Mouse (Mus musculus) liver, embryonic 12.5 days (tissue): ENCODE data around the gene Col17a1. TPM values are rescaled to one million over a fixed set of nuclear protein-coding genes. Genes with fewer than 3 reads are reported as not detected.

Source experiments
- ATAC-seq: fragments of 200-750 bp; cut with Nextera tagmentation; 2 replicates; pipeline ENCODE4 v1.8.0; 2017; ENCODE audit warnings: moderate number of reproducible peaks, mild to moderate bottlenecking, moderate library complexity
- H3K27ac ChIP-seq: fragments of 300-500 bp; sonication (generic); 2 replicates; pipeline ENCODE4 v1.5.1; 2016; ENCODE audit warnings: mild to moderate bottlenecking
- H3K27me3 ChIP-seq: fragments of 300-500 bp; sonication (generic); replicated peaks from 2 replicates; pipeline ENCODE4 v1.6.1; 2016; ENCODE audit warnings: mild to moderate bottlenecking, moderate library complexity
- H3K36me3 ChIP-seq: fragments of 300-500 bp; sonication (generic); 2 replicates; pipeline ENCODE4 v1.6.1; 2016; ENCODE audit warnings: mild to moderate bottlenecking, moderate library complexity
- H3K4me1 ChIP-seq: fragments of 300-500 bp; sonication (generic); 2 replicates; pipeline ENCODE4 v1.6.1; 2016
- H3K4me2 ChIP-seq: fragments of 300-500 bp; sonication (generic); 2 replicates; pipeline ENCODE4 v1.6.1; 2016; ENCODE audit warnings: mild to moderate bottlenecking, moderate library complexity
- H3K4me3 ChIP-seq: fragments of 300-500 bp; sonication (generic); 2 replicates; pipeline ENCODE4 v1.5.1; 2016; ENCODE audit warnings: mild to moderate bottlenecking, moderate library complexity
- H3K9ac ChIP-seq: fragments of 300-500 bp; sonication (generic); 2 replicates; pipeline ENCODE4 v1.6.1; 2016; ENCODE audit warnings: mild to moderate bottlenecking, moderate library complexity
- H3K9me3 ChIP-seq: fragments of 300-500 bp; sonication (generic); replicated peaks from 2 replicates; pipeline ENCODE4 v1.6.1; 2016; ENCODE audit warnings: mild to moderate bottlenecking, moderate library complexity
- WGBS: fragments of 180-500 bp; shearing (Covaris S2); methylation state at CpG from one replicate; pipeline ENCODE4 v1.1.7; 2016; ENCODE audit not compliant: insufficient replicate concordance; 5-methylcytosine and 5-hydroxymethylcytosine counted together
- polyA plus RNA-seq: library from polyadenylated mRNA; unstranded; fragments of >200 nt; fragmentation: Nextera tagmentation; extraction: Ambion mirVana; gene quantifications from 2 replicates; pipeline ENCODE4 v1.2.1, GENCODE M21; 2016

Gene Col17a1
- polyA plus RNA-seq, 1 experiment from 2014 or later: 0.37 TPM

DNA sequence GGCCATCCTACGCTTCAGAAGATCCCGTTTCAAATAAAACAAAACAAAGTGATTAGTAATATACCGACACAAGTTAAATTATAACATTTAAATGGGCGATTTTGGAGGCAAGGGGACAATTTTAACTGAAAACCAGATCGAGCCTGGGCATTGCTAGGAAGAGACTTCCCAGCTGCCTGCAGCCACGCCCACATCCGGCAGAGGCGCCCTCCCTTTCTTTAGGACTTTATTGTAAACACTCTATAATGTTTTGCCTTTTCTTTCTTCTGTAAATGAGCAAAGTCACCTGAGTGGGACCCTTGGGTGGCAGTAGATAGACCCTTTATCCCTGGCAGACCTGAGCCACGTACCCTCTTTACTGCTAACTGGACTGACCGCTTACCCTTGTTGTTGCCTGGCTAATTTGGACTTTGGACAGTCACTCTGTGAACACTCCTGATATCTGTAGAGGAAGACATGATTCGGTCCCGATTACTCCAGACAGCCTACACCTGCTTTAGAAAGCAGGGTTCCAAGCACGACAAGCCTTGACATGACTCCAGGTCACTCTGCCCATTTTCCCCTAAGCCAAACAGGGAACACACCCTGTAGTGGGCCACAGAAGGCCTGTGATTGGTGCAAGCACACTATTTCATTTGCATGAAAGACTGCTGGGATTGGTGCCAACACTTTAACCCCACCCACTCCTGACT lies 13.3 kb upstream of the Col17a1 start:
- WGBS: 61% methylated on average over 13 of the region's 13 CpGs
- H3K27ac ChIP-seq: no peak overlapping the region
- H3K9me3 ChIP-seq: no peaks in the 10 kb centered on the region
- no peak overlapping the region for H3K4me2 ChIP-seq
- no peak overlapping the region for H3K9ac ChIP-seq
- no peaks in the 10 kb centered on the region for H3K4me1 ChIP-seq
- H3K36me3 ChIP-seq: no peaks in the 10 kb centered on the region
- no peaks in the 10 kb centered on the region for H3K27me3 ChIP-seq
- no peak overlapping the region for H3K4me3 ChIP-seq
- no peak for ATAC-seq

DNA sequence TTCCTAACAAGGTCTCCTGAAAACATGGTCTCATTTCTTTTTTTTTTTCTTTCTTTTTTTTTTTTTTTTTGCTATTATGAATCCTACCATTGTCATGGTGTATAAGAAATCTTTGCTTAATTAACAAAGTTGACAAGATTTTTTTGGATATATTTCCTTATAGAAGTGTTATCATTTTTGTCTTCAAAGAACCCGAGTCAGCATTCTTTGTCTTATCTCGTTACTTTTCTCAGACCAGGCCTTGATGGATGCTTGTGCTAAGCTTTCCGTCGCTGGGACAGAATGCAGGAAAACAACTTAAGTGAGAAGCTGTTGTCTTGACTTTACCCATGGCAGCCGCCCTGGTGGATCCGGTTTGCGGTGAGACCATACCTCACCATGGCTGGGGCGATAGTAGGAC lies 8.6 kb upstream of the Col17a1 start:
- 68% methylated on average over 8 of the region's 8 CpGs for WGBS

DNA sequence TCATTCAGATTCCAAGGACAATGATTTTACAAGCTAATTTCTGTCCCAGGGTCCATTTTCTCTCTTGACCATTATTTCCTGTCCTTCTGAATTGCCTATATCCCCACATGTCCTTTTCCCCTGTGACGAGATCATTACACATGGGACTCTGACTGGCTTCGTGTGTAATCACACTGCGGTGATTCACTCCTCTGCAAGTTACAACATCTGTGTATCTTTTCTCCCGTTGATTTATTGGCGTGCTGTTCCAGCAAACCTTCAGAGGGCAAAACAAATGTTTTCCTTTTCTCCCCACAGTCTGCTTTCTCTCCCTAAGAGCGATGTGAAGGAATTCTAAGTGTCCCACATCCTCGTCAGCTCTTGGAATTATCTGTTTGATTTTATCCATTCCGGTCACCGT lies 7.8 kb upstream of the Col17a1 start:
- no peak overlapping the region for H3K9ac ChIP-seq
- H3K4me2 ChIP-seq: no peak overlapping the region
- no peaks in the 10 kb centered on the region for H3K27me3 ChIP-seq
- no peaks in the 10 kb centered on the region for H3K36me3 ChIP-seq
- ATAC-seq: no peak
- H3K9me3 ChIP-seq: no peaks in the 10 kb centered on the region
- no peaks in the 10 kb centered on the region for H3K4me1 ChIP-seq
- WGBS: 69% methylated on average over 9 of the region's 9 CpGs
- H3K4me3 ChIP-seq: no peak overlapping the region
- H3K27ac ChIP-seq: no peak overlapping the region

More for the DNA sequence above, 8.6 kb upstream of the Col17a1 start:
- Histone ChIP-seq H3K4me1 (no peaks in the 10 kb centered on the region), H3K9ac (no peak overlapping the region), H3K27ac (no peak overlapping the region), H3K27me3 (no peaks in the 10 kb centered on the region), H3K36me3 (no peaks in the 10 kb centered on the region), H3K9me3 (no peaks in the 10 kb centered on the region), H3K4me2 (no peak overlapping the region), H3K4me3 (no peak overlapping the region)
- no peak for ATAC-seq

DNA sequence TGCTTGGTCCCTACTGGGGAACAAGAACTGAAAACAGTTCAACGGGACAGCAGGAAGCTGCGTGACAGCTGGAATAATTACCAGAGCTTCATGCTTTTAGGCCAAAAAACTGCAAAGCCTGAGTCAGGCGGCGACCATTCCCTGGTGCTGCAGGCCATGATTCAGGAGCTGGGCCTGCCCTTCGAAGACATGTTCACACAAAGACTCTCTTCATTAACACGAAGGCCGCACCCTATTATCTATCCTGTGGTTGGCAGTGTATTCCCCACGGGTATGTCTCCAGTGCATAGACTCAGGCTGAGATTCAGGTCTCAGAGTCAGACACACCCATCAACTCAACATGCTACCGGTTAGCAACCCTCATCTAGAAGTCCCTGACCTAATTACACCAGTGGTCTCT lies 6.4 kb upstream of the Col17a1 start:
- no peak overlapping the region for H3K9ac ChIP-seq
- H3K36me3 ChIP-seq: no peaks in the 10 kb centered on the region
- H3K4me1 ChIP-seq: no peaks in the 10 kb centered on the region
- H3K27ac ChIP-seq: no peak overlapping the region
- H3K4me3 ChIP-seq: no peak overlapping the region
- H3K27me3 ChIP-seq: no peaks in the 10 kb centered on the region
- no peak overlapping the region for H3K4me2 ChIP-seq
- no peaks in the 10 kb centered on the region for H3K9me3 ChIP-seq
- no peak for ATAC-seq
- WGBS: 59% methylated on average over 9 of the region's 9 CpGs

DNA sequence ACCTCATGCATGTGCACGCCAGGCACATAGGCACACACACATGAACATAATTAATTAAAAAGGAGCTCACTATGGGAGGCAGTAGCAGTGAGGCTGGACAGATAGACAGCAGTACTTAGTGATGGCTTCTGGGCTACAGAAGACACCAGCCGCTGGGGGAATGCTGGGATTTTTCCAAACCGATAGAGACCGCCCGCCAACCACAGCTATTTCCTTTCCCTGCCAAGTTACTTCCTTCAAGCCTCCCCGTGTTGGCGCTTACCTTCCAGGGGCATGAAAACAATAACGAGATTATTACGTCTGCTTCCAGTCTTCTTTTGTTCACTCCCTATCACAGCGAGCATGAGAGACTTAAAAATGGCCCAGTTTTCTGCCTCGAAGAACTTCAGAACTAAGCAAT lies 5.2 kb upstream of the Col17a1 start:
- WGBS: 44% methylated on average over 11 of the region's 11 CpGs
- Histone ChIP-seq H3K4me1 (no peaks in the 10 kb centered on the region), H3K4me2 (no peak overlapping the region), H3K27ac (no peak overlapping the region), H3K9ac (no peak overlapping the region), H3K36me3 (no peaks in the 10 kb centered on the region), H3K9me3 (no peaks in the 10 kb centered on the region), H3K27me3 (0 out of 2 replicates have a peak, but pooled peaks cover 4% of the 10 kb centered on the region), H3K4me3 (no peak overlapping the region)
- ATAC-seq: no peak

DNA sequence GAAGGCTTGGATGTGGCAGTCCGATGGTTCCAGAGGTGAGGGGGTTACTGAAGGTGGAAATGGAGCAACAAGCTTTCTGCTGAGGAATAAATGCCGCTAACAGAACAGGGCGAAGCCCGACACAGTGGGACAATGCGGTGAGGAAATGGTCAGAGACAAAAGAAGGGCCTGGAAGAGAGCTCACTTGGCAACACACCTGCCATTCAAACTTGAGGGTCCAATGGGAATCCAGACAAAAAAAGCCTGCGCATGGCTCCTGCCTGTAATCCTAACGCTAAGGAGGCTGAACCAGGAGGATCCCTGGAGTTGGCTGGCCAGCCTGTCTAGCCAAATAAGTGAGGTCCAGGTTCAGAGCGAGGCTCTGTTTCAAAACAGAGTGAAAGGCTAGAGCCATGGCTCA lies 4.5 kb upstream of the Col17a1 start:
- ATAC-seq: no peak
- no peaks in the 10 kb centered on the region for H3K9me3 ChIP-seq
- H3K36me3 ChIP-seq: no peaks in the 10 kb centered on the region
- H3K4me1 ChIP-seq: no peaks in the 10 kb centered on the region
- H3K27me3 ChIP-seq: 0 out of 2 replicates have a peak, but pooled peaks cover 5% of the 10 kb centered on the region
- no peak overlapping the region for H3K27ac ChIP-seq
- H3K4me3 ChIP-seq: no peak overlapping the region
- no peak overlapping the region for H3K9ac ChIP-seq
- WGBS: 83% methylated on average over 8 of the region's 8 CpGs
- no peak overlapping the region for H3K4me2 ChIP-seq

DNA sequence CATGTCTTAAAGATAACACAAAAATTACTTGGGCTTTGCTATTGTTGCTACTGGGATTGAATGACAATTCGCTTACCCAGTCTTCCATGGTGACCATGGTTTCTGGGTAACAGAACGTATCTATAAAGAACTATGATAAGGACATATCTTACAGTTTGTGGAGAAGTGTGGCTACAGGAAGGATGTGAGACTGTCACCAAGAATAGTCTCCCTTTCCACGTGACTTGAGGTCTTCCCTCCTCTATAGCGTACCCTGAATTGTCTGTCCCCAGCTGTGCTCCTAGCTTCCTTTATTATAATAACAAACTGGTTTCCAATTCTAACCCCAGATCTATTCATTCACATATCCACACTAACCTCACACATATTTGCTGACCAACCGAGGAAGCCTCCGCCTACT lies 3.8 kb upstream of the Col17a1 start:
- no peak overlapping the region for H3K9ac ChIP-seq
- H3K4me3 ChIP-seq: no peak overlapping the region
- H3K36me3 ChIP-seq: no peaks in the 10 kb centered on the region
- H3K27me3 ChIP-seq: 0 out of 2 replicates have a peak, but pooled peaks cover 5% of the 10 kb centered on the region
- no peak for ATAC-seq
- WGBS: 48% methylated on average over 6 of the region's 6 CpGs
- no peak overlapping the region for H3K27ac ChIP-seq
- H3K4me2 ChIP-seq: no peak overlapping the region
- H3K4me1 ChIP-seq: no peaks in the 10 kb centered on the region
- H3K9me3 ChIP-seq: no peaks in the 10 kb centered on the region

DNA sequence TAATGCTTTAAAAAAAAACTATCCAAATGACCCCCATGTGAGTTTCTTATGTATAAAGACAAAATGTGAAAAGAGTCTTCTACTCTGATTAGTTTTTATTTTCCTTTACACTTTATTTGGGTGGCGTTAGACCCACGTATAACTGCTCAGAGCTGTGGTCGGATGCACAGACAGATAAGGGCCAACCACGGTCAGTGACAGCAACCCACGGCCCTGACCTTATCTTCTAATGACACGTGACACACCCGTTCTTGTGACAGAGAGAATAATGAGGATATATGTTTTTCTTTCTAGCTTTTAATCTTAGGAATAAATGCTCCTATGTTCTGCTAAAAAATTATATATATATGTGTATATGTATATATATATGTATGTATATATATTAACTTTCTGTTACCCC lies 2.3 kb downstream of the Col17a1 start:
- 18% methylated on average over 7 of the region's 7 CpGs for WGBS

DNA sequence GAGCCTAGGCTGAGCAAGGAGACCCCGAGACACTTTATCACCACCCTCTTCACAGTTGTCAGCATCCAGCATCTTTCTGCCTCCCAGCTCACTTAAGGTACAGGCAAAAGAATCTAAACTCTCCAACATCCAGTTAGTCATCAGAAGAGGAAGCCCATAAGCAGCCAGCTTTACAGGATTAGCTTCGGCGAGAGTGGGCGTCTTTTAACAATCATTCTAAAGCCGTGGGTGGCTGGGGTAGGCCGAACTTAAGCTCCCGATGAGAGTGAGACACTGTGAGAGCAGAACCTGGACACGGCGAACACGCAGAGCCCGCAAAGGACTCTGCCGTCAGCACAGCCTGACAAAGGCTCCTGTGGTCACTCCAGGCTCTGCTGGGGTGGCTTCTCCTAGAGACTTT lies 13.2 kb downstream of the Col17a1 start:
- no peaks in the 10 kb centered on the region for H3K36me3 ChIP-seq
- H3K9ac ChIP-seq: no peak overlapping the region
- no peak overlapping the region for H3K4me3 ChIP-seq
- no peak overlapping the region for H3K4me2 ChIP-seq
- no peaks in the 10 kb centered on the region for H3K9me3 ChIP-seq
- H3K27ac ChIP-seq: no peak overlapping the region
- 70% methylated on average over 12 of the region's 12 CpGs for WGBS
- H3K27me3 ChIP-seq: peaks cover 8% of the 10 kb centered on the region; the same call in 1 of the 2 replicates
- no peaks in the 10 kb centered on the region for H3K4me1 ChIP-seq
- no peak for ATAC-seq

More for the DNA sequence above, 2.3 kb downstream of the Col17a1 start:
- ATAC-seq: no peak
- Histone ChIP-seq H3K9ac (no peak overlapping the region), H3K27ac (no peak overlapping the region), H3K27me3 (0 out of 2 replicates have a peak, but pooled peaks cover 5% of the 10 kb centered on the region), H3K9me3 (no peaks in the 10 kb centered on the region), H3K4me3 (no peak overlapping the region), H3K4me1 (peaks cover 15% of the 10 kb centered on the region), H3K4me2 (no peak overlapping the region), H3K36me3 (no peaks in the 10 kb centered on the region)

DNA sequence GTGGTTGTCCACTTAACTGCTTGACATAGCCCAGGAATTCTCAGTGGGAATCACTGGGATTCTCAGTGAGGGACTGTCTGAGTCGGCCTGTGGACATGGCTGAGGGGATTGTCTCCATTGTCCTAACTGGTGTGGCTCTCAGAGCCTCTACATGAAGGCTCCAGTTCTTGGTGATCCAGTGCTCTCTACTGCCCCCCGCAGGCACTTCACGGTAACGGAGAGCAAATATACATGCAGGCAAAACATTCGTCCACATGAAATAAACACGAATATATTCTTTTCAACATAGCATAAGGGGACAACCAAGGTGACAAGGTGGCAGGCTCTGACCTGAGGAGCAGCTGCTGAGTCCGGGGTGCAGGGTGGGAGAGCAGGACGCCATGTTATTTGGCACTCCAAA lies 17.5 kb downstream of the Col17a1 start:
- WGBS: 24% methylated on average over 8 of the region's 8 CpGs
- no peak overlapping the region for H3K9ac ChIP-seq
- no peak for ATAC-seq

DNA sequence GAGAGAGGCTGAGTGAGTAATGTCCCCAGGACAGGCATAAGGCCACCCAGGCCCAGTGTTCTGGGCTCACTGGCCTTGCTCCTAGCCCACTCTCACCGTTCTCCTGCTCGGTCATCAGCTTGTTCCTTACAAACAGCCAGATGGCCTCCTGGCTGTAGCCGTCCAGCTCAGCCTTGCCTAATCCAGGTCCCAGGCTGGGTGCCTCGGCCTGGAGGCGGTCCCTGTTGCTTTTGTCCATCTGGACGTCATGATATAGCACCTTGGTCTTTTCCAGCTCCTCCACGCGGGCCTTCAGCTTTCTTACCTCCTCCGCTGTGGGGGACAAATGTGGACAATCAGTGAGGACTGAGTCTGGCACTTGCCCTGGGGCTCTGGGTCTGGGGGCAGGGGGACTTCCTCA lies 23.5 kb downstream of the Col17a1 start:
- no peaks in the 10 kb centered on the region for H3K36me3 ChIP-seq
- no peak overlapping the region for H3K27ac ChIP-seq
- H3K27me3 ChIP-seq: peaks cover 5% of the 10 kb centered on the region; the same call in 1 of the 2 replicates
- H3K9me3 ChIP-seq: no peaks in the 10 kb centered on the region
- no peak overlapping the region for H3K4me3 ChIP-seq
- 66% methylated on average over 9 of the region's 9 CpGs for whole genome bisulfite sequencing
- H3K4me1 ChIP-seq: peaks cover 5% of the 10 kb centered on the region; the same call in 1 of the 2 replicates
- H3K9ac ChIP-seq: no peak overlapping the region
- H3K4me2 ChIP-seq: no peak overlapping the region
- no peak for ATAC-seq

More for the DNA sequence above, 17.5 kb downstream of the Col17a1 start:
- H3K27ac ChIP-seq: no peak overlapping the region
- H3K36me3 ChIP-seq: no peaks in the 10 kb centered on the region
- no peaks in the 10 kb centered on the region for H3K9me3 ChIP-seq
- H3K4me2 ChIP-seq: no peak overlapping the region
- H3K4me1 ChIP-seq: no peaks in the 10 kb centered on the region
- H3K27me3 ChIP-seq: peaks cover 8% of the 10 kb centered on the region; the same call in 1 of the 2 replicates
- no peak overlapping the region for H3K4me3 ChIP-seq

DNA sequence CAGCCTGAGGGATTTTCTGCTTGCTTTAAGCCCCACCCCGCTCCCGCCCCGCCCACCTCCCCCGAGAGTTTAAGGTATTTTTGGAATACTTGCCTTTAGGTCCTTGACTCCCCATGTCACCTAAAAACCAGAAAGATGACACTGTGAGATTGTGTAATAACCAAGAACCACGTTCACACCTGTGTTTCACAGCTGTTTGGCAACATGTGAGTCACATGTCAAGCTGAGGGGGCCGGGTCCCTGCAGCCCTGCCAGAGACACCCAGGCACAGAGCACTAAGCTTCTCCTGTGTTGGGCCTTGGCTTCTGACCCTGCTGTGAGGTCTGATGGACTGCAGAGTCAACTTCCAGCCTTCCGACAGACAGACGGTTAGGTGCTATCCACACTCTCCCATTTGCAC lies 24.3 kb downstream of the Col17a1 start:
- H3K27me3 ChIP-seq: peaks cover 6% of the 10 kb centered on the region
- no peak overlapping the region for H3K4me2 ChIP-seq
- H3K9me3 ChIP-seq: no peaks in the 10 kb centered on the region
- ATAC-seq: no peak
- H3K4me1 ChIP-seq: peaks cover 5% of the 10 kb centered on the region; the same call in 1 of the 2 replicates
- H3K4me3 ChIP-seq: no peak overlapping the region
- 55% methylated on average over 8 of the region's 8 CpGs for WGBS
- H3K9ac ChIP-seq: no peak overlapping the region
- no peak overlapping the region for H3K27ac ChIP-seq
- H3K36me3 ChIP-seq: no peaks in the 10 kb centered on the region
